9 mouse cellular contexts compared by ENCODE assay signal in the genomic region with DNA sequence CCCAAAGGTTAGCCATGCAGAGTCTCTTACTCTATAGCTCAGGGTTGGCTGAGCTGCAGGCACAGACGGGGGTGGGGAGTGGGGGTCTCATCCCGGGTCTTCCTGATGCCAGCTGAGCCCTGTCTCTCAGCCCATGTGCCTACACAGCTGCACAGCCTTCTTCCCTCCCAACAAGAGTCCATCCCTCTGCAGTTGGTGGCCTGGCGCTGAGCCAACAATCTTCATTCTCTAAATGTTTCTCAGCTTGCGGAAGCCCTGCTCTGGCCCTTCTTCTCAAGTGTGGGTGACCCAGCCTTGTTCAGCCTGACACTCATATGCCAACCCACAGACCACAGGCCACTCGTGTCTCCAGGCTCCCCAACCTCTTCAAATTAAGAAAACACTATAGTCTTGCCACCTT.
DNase-seq lines count a peak whose midpoint lies in the region; ATAC-seq and TF ChIP-seq lines count a peak whose summit lies in the region.
"Had no signal": no experiment of that assay in that cellular context is flagged by ENCODE, and none has a peak within 500 bp of the region (broad histone marks: within the 10 kb centered on the region; RNA-seq: fewer than 3 reads in every experiment).

No protein-coding gene starts in this region.

- H3K27me3 ChIP-seq in kidney, embryonic 14.5 days (ENCODE audit: control insufficient read depth, insufficient read depth, low read length), result no peaks in the 10 kb centered on the region
- H3K27me3 ChIP-seq: liver, embryonic 15.5 days had no signal

- H3K4me1 ChIP-seq in kidney, embryonic 14.5 days (ENCODE audit: control insufficient read depth, insufficient read depth, low read length), result 0 out of 2 replicates have a peak, but pooled peaks cover 7% of the 10 kb centered on the region
- H3K4me1 ChIP-seq: liver, embryonic 15.5 days had no signal

- WGBS in kidney, embryonic 14.5 days, result 61% methylated on average over 5 of the region's 5 CpGs

- H3K4me3 ChIP-seq in gastrocnemius, adult 2 months, result no peak overlapping the region
- H3K4me3 ChIP-seq in kidney, embryonic 14.5 days (ENCODE audit: low read length), result no peak overlapping the region
- H3K4me3 ChIP-seq: liver, embryonic 15.5 days had no signal

- H3K27ac ChIP-seq in gastrocnemius, adult 2 months, result no peak overlapping the region
- H3K27ac ChIP-seq in kidney, embryonic 14.5 days (ENCODE audit: low read depth, low read length), result no peak overlapping the region
- H3K27ac ChIP-seq: liver, embryonic 15.5 days had no signal

- H3K4me2 ChIP-seq in kidney, embryonic 14.5 days (replicated peaks; ENCODE audit: low read depth, low read length), result no peak overlapping the region
- H3K4me2 ChIP-seq: liver, embryonic 15.5 days had no signal

- intact Hi-C loops in gastrocnemius, adult 2 months (cut with DNase I), result no loop called here
- intact Hi-C loops in gastrocnemius, postnatal 14 days (cut with DNase I; ENCODE audit: low total_unique reads), result no loop called here

- no peak overlapping the region for H3K9ac ChIP-seq in kidney, embryonic 14.5 days (ENCODE audit: low read depth, low read length)
- H3K9ac ChIP-seq: liver, embryonic 15.5 days had no signal

- no peak for TF ChIP-seq CTCF in gastrocnemius, adult 2 months (IDR thresholded peaks at IDR 0.05)

- ATAC-seq in kidney, embryonic 14.5 days (ENCODE audit: low FRiP score, low TSS enrichment), result peak; percentile 29; the same call in 1 of the 2 replicates

- H3K9me3 ChIP-seq in kidney, embryonic 14.5 days (ENCODE audit: control insufficient read depth, low read length), result no peaks in the 10 kb centered on the region
- H3K9me3 ChIP-seq: liver, embryonic 15.5 days had no signal

- peak; percentile 67 for DNase-seq in gastrocnemius, adult 2 months
- no peak for DNase-seq in gastrocnemius, postnatal 25 days
- DNase-seq in NIH3T3 (ENCODE audit: low read depth), result peak; percentile 62
- peak; percentile 65 for DNase-seq in gastrocnemius, postnatal 14 days
- DNase-seq in retina, embryonic 14.5 days (ENCODE audit: low spot score), result peak; percentile 43
- no peak for DNase-seq in embryo, embryonic 9.5 days (ENCODE audit: extremely low spot score)
- no peak for DNase-seq in spleen, postnatal 14 days (ENCODE audit: low spot score in 2 of 2)

- H3K36me3 ChIP-seq in kidney, embryonic 14.5 days (ENCODE audit: control insufficient read depth, insufficient read depth, low read length), result no peaks in the 10 kb centered on the region
- H3K36me3 ChIP-seq: liver, embryonic 15.5 days had no signal

Comparison
In these comparisons a context has a peak if more than half of its experiments do, and no peak if none do; other contexts are left out.
1. DNase-seq: peak in gastrocnemius, adult 2 months (single experiment), NIH3T3 (single experiment), gastrocnemius, postnatal 14 days (single experiment) and retina, embryonic 14.5 days (single experiment); none in gastrocnemius, postnatal 25 days (single experiment), embryo, embryonic 9.5 days (single experiment) and spleen, postnatal 14 days (0 of 2).